Mouse (Mus musculus) cortical plate, adult 2 months (tissue): ENCODE measurements around the gene Dtnb.

Source experiments
- CTCF ChIP-seq: fragments of 200-500 bp; IDR thresholded peaks from 2 replicates; pipeline ENCODE4 v1.5.1; 2011; ENCODE audit warnings: mild to moderate bottlenecking, control low read depth, low read length; ENCODE audit not compliant: insufficient read depth; ENCODE audit errors: extremely low read depth
- POLR2A ChIP-seq: fragments of 200-500 bp; IDR thresholded peaks from 2 replicates; pipeline ENCODE4 v1.6.1; 2011; ENCODE audit warnings: mild to moderate bottlenecking, low read length, control low read depth; ENCODE audit not compliant: insufficient read depth; ENCODE audit errors: extremely low read depth

DNA sequence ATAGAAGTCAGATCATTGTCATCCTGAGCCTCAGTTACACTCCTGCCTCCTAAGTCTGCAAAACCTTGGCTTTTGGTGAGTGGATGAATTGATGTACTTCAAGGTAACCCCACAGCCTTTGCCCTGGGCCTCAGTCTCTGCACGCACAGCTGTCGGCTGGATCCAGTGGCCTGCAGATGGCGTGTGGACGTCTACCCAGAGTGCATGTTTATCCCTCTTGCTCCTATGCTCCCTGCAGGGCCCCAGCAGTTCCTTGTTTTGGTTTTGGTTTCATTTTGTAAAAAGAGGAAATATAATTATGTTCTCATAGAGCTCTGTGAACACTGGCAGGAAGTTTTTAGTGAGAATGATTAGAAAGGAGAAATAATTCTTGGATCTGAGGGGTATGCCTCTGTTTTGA, 187.2 kb downstream of the Dtnb start:
- TF ChIP-seq POLR2A = no peak
- TF ChIP-seq CTCF = peak; percentile 29; the same call in 1 of the 2 replicates
